Mouse (Mus musculus) C2C12 (cell line): ENCODE measurements around the gene Ttc4.

Experiments used
- CEBPB ChIP-seq: IDR thresholded peaks from one replicate; pipeline ENCODE4 v1.6.1; 2011; ENCODE audit warnings: low read depth, mild to moderate bottlenecking, control low read depth, moderate library complexity
- CTCF ChIP-seq: IDR thresholded peaks from one replicate; pipeline ENCODE4 v1.5.1; 2011; ENCODE audit not compliant: control insufficient read depth, insufficient read depth, insufficient read length
- FOSL1 ChIP-seq: IDR thresholded peaks from one replicate; pipeline ENCODE4 v1.8.0; 2011; ENCODE audit warnings: mild to moderate bottlenecking, low read length; ENCODE audit not compliant: poor library complexity, insufficient read depth, severe bottlenecking
- MAX ChIP-seq: IDR thresholded peaks from one replicate; pipeline ENCODE4 v1.6.1; 2011; ENCODE audit warnings: mild to moderate bottlenecking, control low read depth
- MYOD1 ChIP-seq: IDR thresholded peaks from one replicate; pipeline ENCODE4 v1.6.1; 2011; ENCODE audit warnings: low read depth; ENCODE audit not compliant: control insufficient read depth, insufficient read length
- MYOG ChIP-seq: IDR thresholded peaks from one replicate; pipeline ENCODE4 v1.6.1; 2011; ENCODE audit not compliant: control insufficient read depth, insufficient read length; ENCODE audit errors: extremely low read depth
- USF1 ChIP-seq: IDR thresholded peaks from one replicate; pipeline ENCODE4 v1.6.1; 2011; ENCODE audit warnings: low read depth, mild to moderate bottlenecking, control low read depth, moderate library complexity

DNA sequence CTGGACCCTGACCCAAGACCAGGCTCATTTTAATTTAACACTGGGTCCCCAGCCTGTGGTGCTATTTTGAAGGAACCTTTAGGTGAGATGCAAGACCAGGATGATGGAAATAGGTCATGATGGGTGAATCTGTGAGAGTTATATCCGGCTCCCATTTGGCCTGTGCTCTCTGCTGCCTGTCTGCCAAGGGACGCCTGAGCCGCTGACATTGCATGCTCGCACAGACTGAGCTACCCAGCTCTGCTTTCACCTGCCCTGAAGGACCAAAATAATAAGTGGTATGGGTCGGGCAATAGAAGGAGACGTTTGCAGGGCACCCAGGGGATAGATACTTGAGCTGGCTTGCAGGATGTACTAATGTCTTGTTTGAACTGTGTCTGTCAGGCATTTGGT is 34.5 kb downstream of the Ttc4 start:
- no peak for TF ChIP-seq CTCF
- no peak for TF ChIP-seq MYOG
- no peak for TF ChIP-seq CEBPB
- no peak for TF ChIP-seq USF1
- no peak for TF ChIP-seq FOSL1
- no peak for TF ChIP-seq MYOD1
- no peak for TF ChIP-seq MAX
